In genomic region chr2:157030804-157031203, GRCm38 (mm10) we compare ENCODE assay signal across 9 mouse cellular contexts. TPM values are rescaled to one million over a fixed set of nuclear protein-coding genes. Genes with fewer than 3 reads are reported as not detected.
A peak's percentile ranks its signal among the peaks of the same experiment; 100 is the strongest.
DNase-seq lines count a peak whose midpoint lies in the region; TF ChIP-seq lines count a peak whose summit lies in the region.
"Had no signal": no experiment of that assay in that cellular context is flagged by ENCODE, and none has a peak within 500 bp of the region (broad histone marks: within the 10 kb centered on the region; RNA-seq: fewer than 3 reads in every experiment).

No protein-coding gene starts in this region.

- peak; percentile 74 for DNase-seq in CD4-positive helper T cell, adult 2 months (ENCODE audit: low read depth, low spot score)
- peak; percentile 63 for DNase-seq in adrenal gland, adult 8-10 months
- DNase-seq in embryonic facial prominence, embryonic 10.5 days (ENCODE audit: low spot score) = peak; percentile 81
- peak; percentile 81 to 87 for DNase-seq in heart, adult 2 months
- peak; percentile 87 for DNase-seq in kidney, postnatal 14 days
- peak; percentile 82 for DNase-seq in lung, adult 2 months
- DNase-seq in ovary, postnatal 36 days (ENCODE audit: low spot score) = peak; percentile 81
- peak; percentile 86 for DNase-seq in thymus, postnatal 14 days

- no peak overlapping the region for H3K27ac ChIP-seq in embryonic facial prominence, embryonic 10.5 days (replicated peaks)
- H3K27ac ChIP-seq in heart, adult 2 months = no peak overlapping the region

- peaks cover 96% of the 10 kb centered on the region for H3K36me3 ChIP-seq in embryonic facial prominence, embryonic 10.5 days (replicated peaks)
- no peaks in the 10 kb centered on the region for H3K36me3 ChIP-seq in heart, adult 2 months (ENCODE audit: control insufficient read depth, insufficient read depth, low read length)

- intact Hi-C loops in heart, adult 2 months (cut with DNase I) = loop anchor here (2.0 to 5.0 kb wide), 2 partner anchors 48 to 224 kb away; partner anchors contain the start of gene Soga1

- peak; percentile 94 for TF ChIP-seq CTCF in heart, adult 2 months (IDR thresholded peaks at IDR 0.05)
- TF ChIP-seq CTCF in lung, adult 2 months (IDR thresholded peaks at IDR 0.05; ENCODE audit: insufficient read depth, low read length) = peak; percentile 88

- TF ChIP-seq EP300 in heart, adult 2 months (IDR thresholded peaks at IDR 0.05; ENCODE audit: insufficient read depth, low read depth, low read length) = 0 out of 2 replicates have a peak, but pooled peaks have one; percentile 45

- no peak overlapping the region for H3K9ac ChIP-seq in heart, adult 2 months (ENCODE audit: low read depth, low read length)

- no peak overlapping the region for H3K4me3 ChIP-seq in embryonic facial prominence, embryonic 10.5 days
- H3K4me3 ChIP-seq in heart, adult 2 months = no peak overlapping the region
- no peak overlapping the region for H3K4me3 ChIP-seq in lung, adult 2 months (replicated peaks; ENCODE audit: extremely low read depth, low read depth, low read length)

- peaks cover 8% of the 10 kb centered on the region; the same call in 1 of the 2 replicates for H3K9me3 ChIP-seq in embryonic facial prominence, embryonic 10.5 days

- no peaks in the 10 kb centered on the region for H3K27me3 ChIP-seq in embryonic facial prominence, embryonic 10.5 days (replicated peaks; ENCODE audit: low read depth, poor library complexity, severe bottlenecking)
- H3K27me3 ChIP-seq in heart, adult 2 months (ENCODE audit: control insufficient read depth, insufficient read depth, low read length) = no peaks in the 10 kb centered on the region

- no peaks in the 10 kb centered on the region for H3K4me1 ChIP-seq in embryonic facial prominence, embryonic 10.5 days
- H3K4me1 ChIP-seq in heart, adult 2 months (ENCODE audit: control insufficient read depth, insufficient read depth, low read length) = no peaks in the 10 kb centered on the region
- no peaks in the 10 kb centered on the region for H3K4me1 ChIP-seq in lung, adult 2 months (ENCODE audit: control insufficient read depth, insufficient read depth, low read length)

- H3K79me2 ChIP-seq in heart, adult 2 months (replicated peaks; ENCODE audit: control insufficient read depth, insufficient read depth, low read length) = no peaks in the 10 kb centered on the region

- WGBS in embryonic facial prominence, embryonic 10.5 days = 48% methylated on average over 9 of the region's 9 CpGs
- 44% methylated on average over 9 of the region's 9 CpGs for WGBS in heart, adult 2 months
- WGBS in lung, adult 2 months = 41% methylated on average over 9 of the region's 9 CpGs

- TF ChIP-seq POLR2A in heart, adult 2 months (IDR thresholded peaks at IDR 0.05; ENCODE audit: insufficient read depth, low read depth, low read length) = no peak
- TF ChIP-seq POLR2A in lung, adult 2 months (IDR thresholded peaks at IDR 0.05; ENCODE audit: borderline replicate concordance, extremely low read depth, low read depth, low read length) = no peak

RNA-seq across cellular contexts. Expression of gene Dsn1, which starts 23.9 kb away (rescaled TPM):
- total RNA-seq in adrenal gland, adult 8-10 months (2022) = 1 to 10 TPM; 4.8 to 7.7 (median 6.4) TPM
- 51.7 and 53.8 TPM in 2 replicates for polyA plus RNA-seq in embryonic facial prominence, embryonic 10.5 days (2016; fragmentation: Nextera tagmentation; extraction: Ambion mirVana)
- 1 to 10 TPM; 1.3 to 1.8 TPM for total RNA-seq in heart, adult 2 months (2021)
- 0.70 and 2.0 TPM in 2 replicates for polyA plus RNA-seq in heart, adult 2 months (2012; rRNA removed)
- 1.2 and 1.8 TPM in 2 replicates for polyA plus RNA-seq in lung, adult 2 months (2012; rRNA removed)

RNA-seq across cellular contexts. Expression of gene Ndrg3, which starts 38.9 kb away (rescaled TPM):
- 10 to 100 TPM; 54.3 to 81.0 (median 75.3) TPM for total RNA-seq in adrenal gland, adult 8-10 months (2022)
- polyA plus RNA-seq in embryonic facial prominence, embryonic 10.5 days (2016; fragmentation: Nextera tagmentation; extraction: Ambion mirVana) = 40.4 and 41.1 TPM in 2 replicates
- 10 to 100 TPM; 19.8 to 23.6 TPM for total RNA-seq in heart, adult 2 months (2021)
- 21.5 and 33.5 TPM in 2 replicates for polyA plus RNA-seq in heart, adult 2 months (2012; rRNA removed)
- polyA plus RNA-seq in lung, adult 2 months (2012; rRNA removed) = 32.9 and 41.7 TPM in 2 replicates

RNA-seq across cellular contexts. Expression of gene Soga1, which starts 48.2 kb away (rescaled TPM):
- 10 to 100 TPM; 38.6 to 50.0 (median 46.5) TPM for total RNA-seq in adrenal gland, adult 8-10 months (2022)
- 4.5 and 4.7 TPM in 2 replicates for polyA plus RNA-seq in embryonic facial prominence, embryonic 10.5 days (2016; fragmentation: Nextera tagmentation; extraction: Ambion mirVana)
- 10 to 100 TPM; 10.0 to 11.7 TPM for total RNA-seq in heart, adult 2 months (2021)
- 4.8 and 6.6 TPM in 2 replicates for polyA plus RNA-seq in heart, adult 2 months (2012; rRNA removed)
- 34.1 and 37.1 TPM in 2 replicates for polyA plus RNA-seq in lung, adult 2 months (2012; rRNA removed)

RNA-seq across cellular contexts. Expression of gene Tldc2, which starts 56.1 kb away (rescaled TPM):
- total RNA-seq in adrenal gland, adult 8-10 months (2022) = not detected
- not detected in 2 replicates for polyA plus RNA-seq in embryonic facial prominence, embryonic 10.5 days (2016; fragmentation: Nextera tagmentation; extraction: Ambion mirVana)
- total RNA-seq in heart, adult 2 months (2021) = not detected
- polyA plus RNA-seq in heart, adult 2 months (2012; rRNA removed) = not detected in 2 replicates
- not detected in 2 replicates for polyA plus RNA-seq in lung, adult 2 months (2012; rRNA removed)
- polyA plus RNA-seq: gonadal fat pad, adult 2 months had no signal

Comparison
In these comparisons a context has a peak if more than half of its experiments do, and no peak if none do; other contexts are left out.
1. RNA of gene Dsn1, which starts 23.9 kb away (polyA plus RNA-seq): 51.7 to 53.8 TPM in embryonic facial prominence, embryonic 10.5 days; 1.2 to 1.8 TPM in lung, adult 2 months and 0.70 to 2.0 TPM in heart, adult 2 months; every median in the first group is over 10 times any median in the second.
2. Peak in every context shown above with its lines, with median percentiles within 50 percentile points of each other: DNase-seq.